Comparison of ENCODE assay signal across 9 mouse cellular contexts in genomic region chr11:32565088-32565487, GRCm38 (mm10). TPM values are rescaled to one million over a fixed set of nuclear protein-coding genes. Genes with fewer than 3 reads are reported as not detected.
DNase-seq lines count a peak whose midpoint lies in the region; ATAC-seq and TF ChIP-seq lines count a peak whose summit lies in the region.
"Had no signal": no experiment of that assay in that cellular context is flagged by ENCODE, and none has a peak within 500 bp of the region (broad histone marks: within the 10 kb centered on the region; RNA-seq: fewer than 3 reads in every experiment).

No protein-coding gene starts in this region.

- H3K9me3 ChIP-seq in intestine, embryonic 14.5 days (ENCODE audit: control insufficient read depth, low read length), result no peaks in the 10 kb centered on the region
- peaks cover 2% of the 10 kb centered on the region; the same call in 1 of the 2 replicates for H3K9me3 ChIP-seq in midbrain, embryonic 13.5 days

- TF ChIP-seq CTCF in thymus, adult 2 months (IDR thresholded peaks at IDR 0.05; ENCODE audit: borderline replicate concordance, control insufficient read depth, extremely low read depth, insufficient read depth, low read length, poor library complexity), result no peak

- peaks cover 15% of the 10 kb centered on the region; the same call in 1 of the 2 replicates for H3K4me1 ChIP-seq in intestine, embryonic 14.5 days (replicated peaks; ENCODE audit: control insufficient read depth, insufficient read depth, low read length)
- peaks cover 35% of the 10 kb centered on the region for H3K4me1 ChIP-seq in thymus, adult 2 months (replicated peaks; ENCODE audit: control insufficient read depth, insufficient read depth, low read length)
- peaks cover 17% of the 10 kb centered on the region; the same call in 1 of the 2 replicates for H3K4me1 ChIP-seq in midbrain, embryonic 13.5 days (replicated peaks)

- peak; percentile 51; the same call in 1 of the 2 replicates for ATAC-seq in intestine, embryonic 14.5 days (replicated peaks; ENCODE audit: low FRiP score, low TSS enrichment, low read depth)
- ATAC-seq in monocyte, adult 5-6 weeks (replicated peaks; ENCODE audit: insufficient number of reproducible peaks, low FRiP score, low TSS enrichment, poor library complexity, severe bottlenecking), result peak; percentile 55
- no peak for ATAC-seq in midbrain, embryonic 13.5 days

- DNase-seq in layer of hippocampus, adult 9-11 months, result peak; percentile 73
- DNase-seq in layer of hippocampus, postnatal 10 days (ENCODE audit: low spot score in 2 of 2), result no peak
- peak; percentile 80 for DNase-seq in MEL-GATA-1-ER (ENCODE audit: extremely low read depth, low read depth)
- DNase-seq in intestine, embryonic 14.5 days (ENCODE audit: low spot score), result no peak
- no peak for DNase-seq in cerebellum, postnatal 10 days
- DNase-seq in thymus, adult 2 months, result no peak

- H3K9ac ChIP-seq in intestine, embryonic 14.5 days (ENCODE audit: low read length), result no peak overlapping the region
- no peak overlapping the region for H3K9ac ChIP-seq in midbrain, embryonic 13.5 days (replicated peaks)

- H3K27me3 ChIP-seq in intestine, embryonic 14.5 days (replicated peaks; ENCODE audit: control insufficient read depth, insufficient read depth, low read length), result no peaks in the 10 kb centered on the region
- H3K27me3 ChIP-seq in thymus, adult 2 months (ENCODE audit: control insufficient read depth, insufficient read depth, low read length), result no peaks in the 10 kb centered on the region
- no peaks in the 10 kb centered on the region for H3K27me3 ChIP-seq in midbrain, embryonic 13.5 days

- H3K4me2 ChIP-seq in intestine, embryonic 14.5 days (ENCODE audit: low read length), result no peak overlapping the region
- no peak overlapping the region for H3K4me2 ChIP-seq in midbrain, embryonic 13.5 days (replicated peaks)

- H3K4me3 ChIP-seq in intestine, embryonic 14.5 days (ENCODE audit: low read depth, low read length), result no peak overlapping the region
- H3K4me3 ChIP-seq in thymus, adult 2 months (ENCODE audit: control insufficient read depth, insufficient read depth, low read length), result no peak overlapping the region
- no peak overlapping the region for H3K4me3 ChIP-seq in midbrain, embryonic 13.5 days (replicated peaks)
- H3K4me3 ChIP-seq: left cerebral cortex, adult 2 months had no signal

- H3K36me3 ChIP-seq in intestine, embryonic 14.5 days (ENCODE audit: control insufficient read depth, insufficient read depth, low read length), result no peaks in the 10 kb centered on the region
- no peaks in the 10 kb centered on the region for H3K36me3 ChIP-seq in thymus, adult 2 months (ENCODE audit: control insufficient read depth, insufficient read depth, low read length)
- H3K36me3 ChIP-seq in midbrain, embryonic 13.5 days, result no peaks in the 10 kb centered on the region

- WGBS in intestine, embryonic 14.5 days, result 47% methylated on average over 8 of the region's 8 CpGs
- WGBS in thymus, adult 2 months, result 16% methylated on average over 8 of the region's 8 CpGs
- WGBS in midbrain, embryonic 13.5 days, result 65% methylated on average over 8 of the region's 8 CpGs

- no peak for TF ChIP-seq POLR2A in thymus, adult 2 months (IDR thresholded peaks at IDR 0.05; ENCODE audit: control insufficient read depth, extremely low read depth, insufficient read depth, low read length, poor library complexity)

- H3K27ac ChIP-seq in intestine, embryonic 14.5 days (ENCODE audit: low read depth), result peak overlapping the region; percentile 29; the same call in 1 of the 2 replicates
- no peak overlapping the region for H3K27ac ChIP-seq in thymus, adult 2 months (ENCODE audit: control insufficient read depth, insufficient read depth, low read length)
- H3K27ac ChIP-seq in midbrain, embryonic 13.5 days, result no peak overlapping the region
- H3K27ac ChIP-seq: left cerebral cortex, adult 2 months had no signal

RNA-seq across cellular contexts. Expression of gene Stk10, which starts 32.0 kb away (rescaled TPM):
- total RNA-seq in layer of hippocampus, postnatal 10 days (2021), result 1 to 10 TPM; 6.3 to 9.4 TPM
- 3.0 and 3.3 TPM in 2 replicates for polyA plus RNA-seq in intestine, embryonic 14.5 days (2014; fragmentation: Nextera tagmentation; extraction: Ambion mirVana)
- total RNA-seq in monocyte, adult 5-6 weeks (2017), result 432 to 527 TPM (median 505 TPM) in 3 replicates
- 50.3 and 55.4 TPM in 2 replicates for polyA plus RNA-seq in thymus, adult 2 months (2012; rRNA removed)
- polyA plus RNA-seq in midbrain, embryonic 13.5 days (2015; fragmentation: Nextera tagmentation; extraction: Ambion mirVana), result 1.1 and 2.3 TPM in 2 replicates

RNA-seq across cellular contexts. Expression of gene Efcab9, which starts 33.2 kb away (rescaled TPM):
- total RNA-seq in layer of hippocampus, postnatal 10 days (2021), result 1 to 10 TPM in 1 of 2 experiments, under 1 TPM in 1; 0.89 to 1.2 TPM
- 0.30 and 0.58 TPM in 2 replicates for polyA plus RNA-seq in intestine, embryonic 14.5 days (2014; fragmentation: Nextera tagmentation; extraction: Ambion mirVana)
- total RNA-seq in monocyte, adult 5-6 weeks (2017), result 9.8 to 11.3 TPM (median 10.5 TPM) in 3 replicates
- polyA plus RNA-seq in thymus, adult 2 months (2012; rRNA removed), result 0.71 and 0.85 TPM in 2 replicates
- polyA plus RNA-seq in midbrain, embryonic 13.5 days (2015; fragmentation: Nextera tagmentation; extraction: Ambion mirVana), result 0.35 TPM in 1 of 2 replicates, not detected in the other

Comparison
In these comparisons a context has a peak if more than half of its experiments do, and no peak if none do; other contexts are left out.
1. DNase-seq: peak in layer of hippocampus, adult 9-11 months (single experiment) and MEL-GATA-1-ER (single experiment); none in layer of hippocampus, postnatal 10 days (0 of 2), intestine, embryonic 14.5 days (single experiment), cerebellum, postnatal 10 days (0 of 2) and thymus, adult 2 months (single experiment).
2. RNA of gene Stk10, which starts 32.0 kb away (polyA plus RNA-seq): 50.3 to 55.4 TPM in thymus, adult 2 months; 3.0 to 3.3 TPM in intestine, embryonic 14.5 days and 1.1 to 2.3 TPM in midbrain, embryonic 13.5 days; every median in the first group is over 10 times any median in the second.